Mouse (Mus musculus) fibroblast of lung, adult 2 months (primary cell): ENCODE measurements at regions not wholly inside any gene's neighbourhood (a gene's known extent, or its start where the extent isn't known, plus 50 kb on each side); places are given as distances from the start of the nearest gene placed in this dataset.

Experiments used
- DNase-seq: peaks from one replicate; pipeline ENCODE4 v3.0.0-alpha.2; 2011; ENCODE audit warnings: low read depth

DNA sequence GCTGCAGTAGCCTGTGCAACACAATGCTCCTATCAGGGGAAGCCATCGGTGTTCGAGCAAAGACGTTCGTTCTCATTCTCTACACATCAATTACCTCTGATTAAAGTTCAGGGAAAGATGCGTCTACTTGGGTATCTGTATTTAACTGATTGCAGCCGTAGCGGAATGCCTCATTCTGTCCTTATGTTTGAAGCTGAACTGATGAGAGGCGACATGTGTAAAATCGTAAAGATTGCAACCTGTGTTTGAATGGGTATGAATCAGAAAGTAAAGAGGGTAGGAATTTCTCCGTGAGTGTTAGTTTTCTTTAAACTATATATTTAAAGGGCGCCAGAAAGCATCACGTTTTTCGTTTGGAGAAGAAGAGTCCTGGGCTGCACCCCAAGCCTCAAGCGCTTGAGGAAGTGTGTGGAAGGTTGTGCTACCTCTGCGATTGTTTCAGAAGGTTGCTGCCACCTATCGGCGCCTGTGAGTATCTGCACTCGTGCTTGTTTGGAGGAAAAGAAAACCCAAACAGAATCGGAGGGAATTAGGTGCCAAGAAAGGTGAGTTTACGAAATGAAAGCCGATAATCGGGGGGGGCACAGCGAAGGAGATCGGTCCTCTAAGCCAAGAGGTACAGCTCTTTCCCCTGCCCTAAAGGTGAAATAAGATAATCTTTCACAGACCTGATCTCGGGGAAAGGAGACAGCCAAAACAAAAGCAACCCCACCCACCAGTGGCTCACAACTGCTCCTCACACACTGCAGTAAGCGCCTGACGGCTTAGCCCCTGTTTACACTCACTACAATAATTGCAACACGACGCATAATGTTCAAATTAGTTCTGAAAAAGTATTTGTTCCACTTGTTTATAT lies 346.4 kb upstream of the Prkcq start:
- peak; percentile 25 for DNase-seq

DNA sequence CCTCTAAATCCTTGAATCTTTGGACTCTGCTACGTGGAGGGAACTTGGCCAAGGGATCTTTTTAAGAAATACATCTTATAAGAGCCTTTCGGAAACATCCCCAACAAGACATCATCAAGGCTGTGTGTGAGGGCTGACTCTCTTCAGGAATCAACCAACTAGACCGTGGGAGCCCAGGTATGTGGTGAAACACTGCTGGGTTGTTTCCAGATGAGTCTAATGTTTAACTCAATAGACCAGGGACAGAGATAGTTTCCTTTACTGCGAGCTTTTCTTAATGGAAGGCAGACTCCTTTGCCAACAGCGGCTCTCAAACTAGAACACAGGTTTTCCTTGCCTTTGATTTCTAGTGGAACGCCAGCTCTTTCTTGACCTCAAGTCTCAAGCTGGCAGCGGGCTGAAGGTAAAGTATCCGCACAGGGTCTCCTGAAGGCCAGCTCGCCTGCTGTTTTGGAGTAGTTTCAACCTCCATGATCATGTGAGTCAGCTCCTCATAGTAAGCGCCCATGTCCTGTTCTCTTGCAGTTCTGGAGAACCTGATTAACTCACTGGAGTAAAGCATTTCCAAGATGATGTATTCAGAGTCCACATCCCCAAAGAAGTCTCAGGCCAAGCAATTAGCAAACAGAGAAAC lies 345.7 kb upstream of the Prkcq start:
- DNase-seq, result no peak

DNA sequence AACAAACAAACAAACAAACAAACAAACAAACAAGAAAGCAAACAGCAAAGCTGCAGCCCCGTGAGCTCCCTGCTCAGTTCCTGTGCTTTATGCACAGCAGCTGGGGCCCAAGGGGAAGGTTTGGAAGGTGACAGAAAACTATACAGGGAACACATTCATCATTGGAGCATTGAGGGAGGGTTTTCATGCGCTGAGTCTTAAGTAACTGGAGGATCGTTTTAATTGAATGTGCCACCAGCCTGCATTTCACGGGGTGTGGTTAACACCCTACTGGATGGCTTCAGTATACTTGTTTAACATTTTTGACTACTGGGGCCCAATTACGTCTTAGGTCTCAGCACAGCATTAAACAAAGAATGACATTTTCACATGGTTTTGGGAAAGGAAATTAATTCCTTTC lies 331.9 kb upstream of the Prkcq start:
- no peak for DNase-seq

DNA sequence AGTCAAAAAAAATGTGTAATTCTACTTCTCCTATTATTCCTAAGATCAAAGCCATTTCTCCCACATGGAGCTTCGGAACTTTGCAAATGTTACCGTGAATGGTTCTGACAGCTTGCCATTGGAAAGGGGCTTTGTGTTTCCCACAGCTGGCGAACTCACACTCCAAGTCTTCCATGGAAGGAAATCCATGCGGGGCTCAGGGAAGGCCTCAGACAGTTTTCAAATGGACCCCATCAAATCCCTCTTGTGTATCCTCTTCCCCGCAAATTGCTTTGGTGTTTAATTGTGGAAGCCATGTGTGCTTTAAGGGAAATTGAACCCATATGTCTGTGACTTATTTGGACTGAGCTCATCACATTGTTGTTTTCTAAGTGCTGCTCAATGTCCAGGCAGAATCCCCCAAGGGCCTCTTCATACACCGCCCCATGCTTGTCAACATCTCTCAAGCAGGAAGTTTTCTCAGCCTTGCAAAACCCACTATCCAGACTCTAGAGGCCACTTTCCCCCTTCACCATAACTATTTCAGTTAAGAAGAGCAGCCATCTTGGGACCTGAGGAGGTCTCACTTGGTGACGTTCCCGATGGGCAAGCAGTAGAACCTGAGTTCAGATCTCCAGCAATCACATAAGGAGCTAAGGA lies 310.1 kb upstream of the Prkcq start:
- no peak for DNase-seq

DNA sequence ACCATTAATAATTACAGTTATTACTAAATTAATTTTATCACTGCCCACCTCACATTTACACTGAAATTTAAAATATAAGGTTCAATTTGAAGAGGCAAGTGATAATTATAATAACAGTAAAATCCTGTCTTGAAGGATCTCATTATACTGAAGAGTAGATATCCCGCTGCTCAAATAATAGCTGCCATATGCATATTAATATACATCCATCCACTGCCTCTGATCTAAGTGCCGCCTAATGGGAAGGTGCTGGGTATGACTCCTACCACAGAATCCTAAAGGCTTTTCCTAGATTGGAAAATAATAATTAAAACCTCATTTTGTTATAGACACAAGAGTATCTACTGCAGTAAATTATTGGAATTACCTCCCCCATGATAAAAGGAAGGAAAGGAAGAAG lies 307.5 kb upstream of the Prkcq start:
- DNase-seq, result no peak

DNA sequence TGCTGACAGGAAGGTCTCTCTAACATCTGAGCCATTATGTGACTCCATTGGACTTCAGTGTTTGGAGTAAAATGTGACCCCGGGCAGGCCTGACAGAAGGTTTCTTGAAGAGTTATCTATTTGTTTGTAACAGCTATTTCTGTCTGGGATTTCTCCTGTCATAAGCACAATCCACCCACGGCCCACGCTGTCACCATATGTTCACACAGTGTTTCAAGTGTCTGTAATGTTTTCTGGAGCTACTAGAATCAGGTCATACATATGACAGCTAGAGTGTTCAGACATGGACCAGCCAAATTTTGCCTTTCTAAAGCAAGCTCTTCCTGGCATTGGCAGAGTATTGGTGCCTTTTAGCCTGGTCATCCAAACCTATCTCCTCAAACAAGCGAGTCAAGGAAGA lies 297.6 kb upstream of the Prkcq start:
- no peak for DNase-seq

DNA sequence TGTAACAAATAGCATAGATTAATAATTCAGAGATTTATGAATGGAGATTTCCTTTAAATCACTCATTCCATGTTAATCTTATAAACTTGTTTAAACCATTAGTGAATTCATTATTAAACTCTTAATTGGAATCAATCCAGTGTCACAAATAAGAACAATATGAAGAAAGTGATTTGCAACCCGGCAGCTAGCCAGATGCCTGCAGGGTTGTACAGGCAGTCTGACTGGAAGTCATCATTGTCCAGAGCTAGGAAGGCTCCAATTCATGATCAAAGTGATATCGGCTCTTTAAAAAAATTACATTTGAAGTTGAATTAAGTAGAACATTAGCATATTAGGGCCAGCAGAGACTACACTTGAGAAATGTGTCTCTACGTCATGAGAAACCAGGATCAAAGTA lies 270.0 kb upstream of the Prkcq start:
- DNase-seq, result no peak

DNA sequence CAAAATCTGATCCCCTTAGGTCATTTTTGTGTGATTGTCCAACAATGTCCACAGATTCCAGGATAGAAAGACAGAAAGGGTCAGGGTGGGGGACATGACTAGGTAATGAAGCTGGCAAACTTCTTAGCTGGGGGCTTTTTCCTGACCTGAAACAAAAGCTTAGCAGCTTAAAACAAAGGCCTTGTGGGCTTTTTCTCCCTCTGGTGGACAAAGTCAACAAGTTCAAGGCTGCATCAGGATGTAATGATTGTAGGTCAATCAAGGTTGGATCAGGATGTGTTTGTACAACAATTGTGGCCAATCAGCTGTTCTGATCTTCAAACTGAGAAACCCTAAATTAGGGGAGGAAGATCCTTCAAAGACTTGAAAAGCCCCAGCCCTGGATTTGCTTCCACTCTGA lies 252.0 kb upstream of the Prkcq start:
- no peak for DNase-seq

DNA sequence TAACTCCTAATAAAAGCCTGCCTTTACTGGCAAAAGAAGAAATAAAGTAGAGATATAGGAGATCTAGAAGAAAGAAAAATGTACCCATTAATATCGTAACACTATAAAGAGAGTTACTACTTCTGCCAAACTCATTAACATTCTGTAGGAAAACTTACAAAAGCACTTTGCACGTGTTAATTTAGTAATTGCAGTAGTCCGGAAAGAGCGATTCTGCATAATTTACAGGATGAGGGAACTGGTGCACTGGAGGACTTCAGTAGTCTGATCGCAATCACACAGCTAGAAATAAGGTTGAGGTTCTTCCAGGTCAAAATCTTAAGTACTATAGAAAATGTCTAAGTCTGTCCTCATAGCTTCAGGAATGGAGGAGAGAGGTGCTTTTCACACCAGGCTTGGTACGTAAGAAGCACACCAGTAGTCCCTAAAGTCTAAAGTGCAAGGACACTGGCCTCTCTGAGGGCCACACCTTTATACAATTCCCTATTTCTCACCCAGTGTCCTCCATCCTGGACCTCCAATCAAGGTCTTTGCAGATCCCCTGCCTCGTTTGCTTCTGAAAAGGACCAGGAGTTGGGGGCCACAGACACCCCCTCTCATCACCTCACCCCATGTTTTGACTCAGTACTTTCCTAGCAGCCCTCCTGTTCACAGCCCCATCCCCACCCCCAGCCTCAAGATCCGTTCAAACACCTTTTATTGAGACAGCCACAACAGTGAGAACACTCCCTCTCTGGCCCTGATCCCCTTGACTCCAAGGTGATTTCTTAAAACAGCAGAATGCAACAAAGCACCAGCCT lies 251.0 kb upstream of the Prkcq start:
- no peak for DNase-seq

DNA sequence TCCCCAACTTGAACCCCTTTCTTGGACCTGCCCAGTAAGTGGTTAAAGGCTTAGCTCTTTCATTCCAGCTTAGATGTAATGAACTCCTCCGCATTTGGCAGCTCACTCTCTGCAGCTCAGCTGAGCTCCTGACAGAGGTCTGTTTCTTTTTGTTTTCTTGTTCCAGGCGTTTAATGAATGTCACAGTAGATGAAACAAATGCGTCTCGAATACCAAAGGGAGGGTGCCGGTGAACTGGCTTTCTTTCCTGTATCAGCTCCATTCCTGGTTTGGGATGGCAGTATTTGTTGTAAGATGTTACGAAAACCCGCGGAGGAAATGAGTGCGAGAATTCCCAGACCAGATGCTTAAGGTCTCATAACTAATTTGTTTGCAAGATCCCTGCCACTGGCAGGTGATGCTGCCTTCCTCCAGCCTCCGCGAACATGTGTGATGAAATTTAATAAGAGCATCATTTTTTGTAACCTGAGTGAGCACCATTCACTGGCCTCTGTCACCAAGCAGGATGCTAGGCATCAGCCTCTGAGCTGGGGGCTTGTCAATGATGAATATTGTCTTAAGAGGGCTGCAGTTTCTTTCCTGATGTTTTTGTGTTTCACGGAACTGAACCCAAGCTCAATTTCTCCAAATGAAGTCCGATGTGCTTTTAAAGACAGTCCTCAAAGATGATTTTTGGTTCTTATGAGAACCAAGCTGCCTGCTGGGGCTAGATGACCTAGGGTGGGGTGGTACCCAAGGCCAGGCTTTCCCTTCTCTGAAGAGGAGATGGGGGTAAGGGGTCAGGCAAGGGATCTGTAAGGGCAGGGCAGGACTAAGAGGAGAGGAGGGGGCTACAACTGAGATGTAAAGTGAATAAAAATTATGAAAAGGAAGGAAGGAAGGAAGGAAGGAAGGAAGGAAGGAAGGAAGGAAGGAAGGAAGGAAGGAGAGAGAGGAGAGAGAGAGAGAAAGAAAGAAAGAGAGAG lies 250.1 kb upstream of the Prkcq start:
- no peak for DNase-seq

DNA sequence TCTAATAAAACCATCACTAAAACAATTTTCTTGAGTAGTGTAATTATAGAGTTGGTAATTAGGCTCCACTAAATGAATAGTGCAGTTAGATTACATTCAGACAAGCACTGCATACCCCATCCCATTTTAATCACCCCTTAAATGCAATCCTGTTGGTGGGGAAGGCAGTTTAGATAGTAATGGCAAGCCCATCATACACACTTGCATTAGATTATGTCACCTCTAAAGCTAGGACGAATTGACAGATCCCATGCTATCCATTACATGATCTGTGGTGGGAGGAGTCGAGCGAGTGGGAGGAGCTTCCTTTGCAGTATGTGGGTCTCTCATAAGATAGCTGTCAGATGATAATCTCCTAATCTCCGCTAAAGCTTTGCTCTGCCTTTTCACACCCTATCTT lies 247.9 kb upstream of the Prkcq start:
- DNase-seq, result no peak

DNA sequence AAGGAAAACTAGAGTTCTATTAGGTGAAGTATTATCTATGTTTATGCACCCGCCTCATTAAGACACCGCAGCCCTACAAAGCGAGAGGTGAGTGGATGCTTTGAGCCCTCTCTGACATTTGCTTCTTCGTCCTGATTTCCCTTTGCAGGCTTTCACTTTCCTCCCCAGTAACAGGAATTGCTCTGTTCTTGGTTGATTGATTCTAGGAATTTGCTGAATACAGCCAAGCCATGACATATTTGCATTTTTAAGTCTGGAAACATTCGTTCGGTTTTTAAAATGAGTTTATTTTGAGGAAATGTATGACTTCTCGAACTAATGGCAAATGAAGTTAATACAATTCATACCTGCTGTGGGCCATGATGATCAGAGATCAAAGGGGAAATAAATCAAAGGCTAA lies 246.5 kb upstream of the Prkcq start:
- no peak for DNase-seq

DNA sequence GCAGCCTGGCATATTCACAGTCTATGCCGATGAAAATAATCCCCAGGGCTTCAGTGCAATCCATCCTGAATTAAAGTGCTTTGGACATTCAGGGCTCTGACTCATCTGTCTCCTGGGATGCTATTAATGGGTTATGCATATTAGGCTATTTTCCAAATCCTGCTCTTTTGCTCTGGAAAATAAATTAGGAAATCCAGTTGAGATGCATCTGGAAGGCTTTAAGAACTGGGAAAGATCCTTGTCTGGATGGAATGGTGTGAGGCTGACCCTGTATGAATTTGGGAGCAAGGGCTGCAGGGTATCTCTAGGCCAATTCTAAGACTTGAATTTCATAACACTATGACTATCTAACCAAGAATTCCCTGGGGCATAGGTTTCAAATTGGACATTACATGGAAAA lies 234.5 kb upstream of the Prkcq start:
- DNase-seq, result no peak

DNA sequence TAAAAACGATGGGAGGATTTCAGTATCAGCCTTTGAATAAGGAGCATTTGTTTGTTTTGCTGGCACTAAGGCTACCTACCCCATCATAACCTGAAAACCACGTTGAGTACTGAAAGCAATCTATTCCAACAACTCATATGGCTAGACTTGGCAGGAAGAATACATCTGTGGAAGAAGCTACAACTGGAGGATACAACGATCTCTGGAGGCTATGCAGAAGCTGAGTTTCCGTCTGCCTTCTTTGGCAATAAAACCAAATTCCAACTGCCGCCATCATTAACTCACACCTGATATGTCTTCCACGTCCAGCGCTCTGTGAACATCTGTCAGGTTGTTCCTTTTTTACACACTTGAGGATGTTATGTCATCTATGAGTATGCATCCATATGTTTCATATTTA lies 206.7 kb upstream of the Prkcq start:
- DNase-seq, result no peak

DNA sequence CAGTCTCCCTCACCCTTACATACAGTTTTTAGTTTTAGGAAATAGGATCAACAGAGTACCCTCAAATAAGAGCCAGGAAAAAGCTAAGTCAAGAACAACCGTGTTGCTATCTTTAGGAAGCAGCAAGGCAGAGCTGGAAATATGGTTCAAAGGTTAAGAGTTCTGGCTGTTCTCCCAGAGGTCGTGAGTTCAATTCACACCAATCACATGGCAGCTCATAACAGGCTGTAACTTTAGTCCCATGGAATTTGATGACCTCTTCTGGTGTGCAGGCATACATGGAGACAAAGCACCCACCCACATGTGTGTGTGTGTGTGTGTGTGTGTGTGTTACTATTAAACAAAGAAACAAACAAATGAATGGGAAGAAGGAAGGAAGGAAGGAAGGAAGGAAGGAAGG lies 205.0 kb upstream of the Prkcq start:
- DNase-seq, result no peak

DNA sequence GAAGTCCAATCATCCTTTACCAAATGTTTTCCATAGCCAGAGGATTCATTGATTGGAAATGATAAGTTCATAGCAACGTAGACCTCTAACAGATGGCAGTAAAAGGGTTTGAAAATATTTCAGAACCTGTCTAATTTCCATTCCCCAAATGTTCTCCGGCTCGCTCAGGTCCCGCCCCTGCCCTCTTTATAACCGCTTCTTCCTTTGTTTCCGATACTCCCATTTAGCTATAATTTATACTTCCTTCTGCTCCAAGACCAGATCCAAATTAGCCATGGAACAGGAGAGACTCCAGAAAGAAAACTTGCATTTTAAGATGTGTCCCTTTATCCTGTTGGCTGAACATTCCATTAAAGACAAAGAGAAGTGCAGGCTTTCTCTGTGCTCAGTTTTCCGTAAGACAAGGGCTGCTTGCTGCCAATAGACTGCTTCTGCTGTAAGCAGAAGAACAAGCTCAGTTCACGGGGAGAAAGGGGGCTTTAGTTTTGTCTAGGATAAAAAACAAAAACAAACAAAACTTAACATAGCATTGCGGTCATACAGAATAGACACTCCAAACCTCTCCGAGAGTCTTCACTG lies 202.7 kb upstream of the Prkcq start:
- DNase-seq, result no peak

DNA sequence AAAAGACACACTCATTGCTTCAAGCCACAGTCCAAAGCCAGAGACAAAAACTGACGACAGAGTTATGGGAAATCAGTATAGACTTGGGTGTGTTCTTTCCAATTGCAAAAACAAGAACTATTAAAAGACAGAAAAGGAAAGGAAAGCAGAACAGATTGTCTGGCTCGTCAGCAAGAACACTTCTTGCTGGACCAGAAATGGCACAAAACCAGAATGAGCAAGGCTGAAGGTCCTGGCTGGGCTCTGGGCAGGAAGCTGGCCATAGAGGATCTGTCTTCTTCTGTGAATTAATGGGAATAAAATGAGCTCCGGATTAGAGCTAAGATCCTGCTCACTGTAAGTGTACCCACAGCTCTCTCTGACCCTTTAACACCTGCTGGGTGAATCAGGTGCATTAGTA lies 199.9 kb upstream of the Prkcq start:
- DNase-seq, result no peak

DNA sequence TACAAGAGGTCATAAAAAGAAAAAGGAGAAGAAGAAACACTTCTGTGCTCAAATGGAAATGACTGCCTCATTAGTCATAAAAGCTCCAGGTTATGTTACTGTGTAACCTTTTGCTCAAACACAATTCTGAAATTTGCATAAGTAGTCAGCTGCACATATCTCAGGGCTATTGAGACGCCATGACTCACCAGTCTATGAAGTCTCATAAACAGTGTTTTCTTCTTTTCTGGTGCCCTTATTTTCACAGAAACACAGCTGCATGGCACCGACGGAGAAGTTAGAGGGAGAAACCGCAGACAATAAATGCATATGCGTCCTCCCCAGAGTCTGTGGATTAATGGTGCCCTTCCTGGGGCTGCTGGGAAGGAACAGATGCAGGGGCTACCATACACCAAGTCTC lies 193.1 kb upstream of the Prkcq start:
- DNase-seq, result no peak

DNA sequence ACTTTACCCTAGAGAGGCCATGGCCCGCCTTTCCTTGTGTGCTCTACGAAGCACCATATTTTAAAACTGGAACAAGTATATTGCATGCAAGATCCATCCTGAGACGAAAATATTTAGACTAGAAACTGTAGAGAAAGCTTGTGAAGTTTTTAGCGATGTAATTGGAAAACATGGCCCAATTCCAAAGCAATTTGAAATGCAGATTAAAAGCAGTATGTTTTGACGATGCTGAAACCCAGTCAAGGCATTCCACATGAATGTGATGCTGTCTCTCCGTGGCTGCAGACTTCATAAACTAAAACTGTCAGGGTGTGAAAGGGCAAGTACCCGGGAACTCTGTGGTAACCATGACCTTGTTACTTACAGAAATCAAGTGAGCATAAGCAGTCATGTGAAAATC lies 185.8 kb upstream of the Prkcq start:
- no peak for DNase-seq

DNA sequence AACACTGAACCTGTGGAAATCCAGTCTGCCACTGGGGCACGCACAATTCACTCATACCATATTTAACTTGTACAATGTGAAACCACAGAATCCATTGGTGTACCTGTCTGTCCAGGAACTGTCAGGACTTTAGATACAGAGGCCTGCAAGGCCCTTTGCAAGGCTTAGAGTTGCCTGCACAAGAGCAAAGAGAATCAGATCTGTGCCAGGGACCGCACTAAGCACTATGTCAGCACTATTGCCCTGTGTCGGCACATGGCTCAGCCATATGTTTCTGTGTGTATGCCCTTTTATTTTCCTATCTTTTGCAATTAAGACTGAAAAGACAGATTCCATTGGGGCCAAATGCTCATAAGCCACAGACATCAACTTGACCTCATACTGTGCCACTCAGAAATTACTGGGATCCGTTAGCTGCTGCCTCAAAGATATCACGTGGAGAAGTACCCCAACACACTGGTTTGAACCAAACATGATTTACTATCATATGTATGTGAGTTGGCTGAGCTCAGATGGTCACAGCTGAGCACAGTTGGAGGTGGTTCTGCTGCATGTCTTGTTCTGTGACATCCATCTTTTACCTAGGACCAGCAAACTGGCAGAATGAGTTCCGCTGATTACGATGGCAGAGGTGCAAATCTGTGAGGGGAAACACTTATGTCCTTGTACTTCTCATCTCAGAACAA lies 181.7 kb upstream of the Prkcq start:
- DNase-seq, result no peak
